Mouse (Mus musculus) ES-E14 (cell line): ENCODE results near the gene 1700067K01Rik. TPM values are rescaled to one million over a fixed set of nuclear protein-coding genes. Genes with fewer than 3 reads are reported as not detected.
A peak's percentile ranks its signal among the peaks of the same experiment; 100 is the strongest.

Experiments used
- DNase-seq: peaks from one replicate; pipeline ENCODE4 v3.0.0-alpha.2; 2013; ENCODE audit warnings: low read depth, low spot score
- H3K27ac ChIP-seq: 2 replicates; pipeline ENCODE4 v1.5.1; 2012; ENCODE audit warnings: low read depth, mild to moderate bottlenecking, low read length, moderate library complexity, mixed read lengths; ENCODE audit not compliant: poor library complexity, insufficient read depth, severe bottlenecking
- H3K36me3 ChIP-seq: 2 replicates; pipeline ENCODE4 v1.6.1; 2012; ENCODE audit warnings: mild to moderate bottlenecking, low read length, moderate library complexity, mixed read lengths; ENCODE audit not compliant: control insufficient read depth, poor library complexity, insufficient read depth, severe bottlenecking
- H3K4me1 ChIP-seq, 2 experiments: fragments of 150-350 bp in 1 of 2; sonication (generic) in 1 of 2; 2 replicates each; pipeline ENCODE4 v1.6.1; 2012; ENCODE audit warnings: low read length in 2 of 2, mild to moderate bottlenecking in 1 of 2, mixed read lengths in 1 of 2; ENCODE audit not compliant: control insufficient read depth in 2 of 2, insufficient read depth in 2 of 2, poor library complexity in 1 of 2
- H3K4me3 ChIP-seq, 2 experiments: fragments of 150-350 bp in 1 of 2; sonication (generic) in 1 of 2; 2 replicates each; pipeline ENCODE4 v1.5.1; 2012; ENCODE audit warnings: low read length in 2 of 2, low read depth in 1 of 2, mild to moderate bottlenecking in 1 of 2, mixed read lengths in 1 of 2; ENCODE audit not compliant: insufficient read depth in 1 of 2, poor library complexity in 1 of 2, severe bottlenecking in 1 of 2
- H3K9ac ChIP-seq: 2 replicates; pipeline ENCODE4 v1.6.1; 2012; ENCODE audit warnings: low read depth, mild to moderate bottlenecking, low read length, mixed read lengths; ENCODE audit not compliant: poor library complexity, insufficient read depth, severe bottlenecking
- H3K9me3 ChIP-seq: fragments of 150-350 bp; sonication (generic); 2 replicates; pipeline ENCODE4 v1.6.1; 2012; ENCODE audit warnings: low read depth, mild to moderate bottlenecking, low read length; ENCODE audit not compliant: control insufficient read depth, insufficient read depth
- CHD2 ChIP-seq: IDR thresholded peaks from 2 replicates; pipeline ENCODE4 v1.6.1; 2014; ENCODE audit warnings: mild to moderate bottlenecking, low read depth, low read length, inconsistent platforms
- HCFC1 ChIP-seq: IDR thresholded peaks from 2 replicates; pipeline ENCODE4 v1.6.1; 2012; ENCODE audit warnings: low read length, inconsistent platforms, borderline replicate concordance; ENCODE audit not compliant: insufficient read depth
- MAFK ChIP-seq: IDR thresholded peaks from 2 replicates; pipeline ENCODE4 v1.6.1; 2014; ENCODE audit warnings: mild to moderate bottlenecking, low read depth, low read length, inconsistent platforms; ENCODE audit not compliant: insufficient read depth
- ZC3H11A ChIP-seq: IDR thresholded peaks from 2 replicates; pipeline ENCODE4 v1.6.1; 2012; ENCODE audit warnings: low read depth, mild to moderate bottlenecking, inconsistent platforms, low read length, borderline replicate concordance
- ZNF384 ChIP-seq: IDR thresholded peaks from 2 replicates; pipeline ENCODE4 v1.6.1; 2012; ENCODE audit warnings: low read depth, low read length, inconsistent platforms
- in situ Hi-C, 2 experiments: fragments of 600-800 bp; cut with MboI; formaldehyde crosslinking; loops; one replicate each; pipeline ENCODE4 v1.15.1; 2025; ENCODE audit warnings: low sequenced_read_pairs in 2 of 2, inconsistent platforms in 1 of 2; ENCODE audit not compliant: unreplicated experiment in 2 of 2
- total RNA-seq: library from RNA; depleted of rRNA; stranded (reverse); fragments of 300-350 nt; gene quantifications from 2 replicates; pipeline ENCODE4 v1.2.3, GENCODE M21; 2012

The 1700067K01Rik gene
- total RNA-seq, 1 experiment: 1.2 TPM

DNA sequence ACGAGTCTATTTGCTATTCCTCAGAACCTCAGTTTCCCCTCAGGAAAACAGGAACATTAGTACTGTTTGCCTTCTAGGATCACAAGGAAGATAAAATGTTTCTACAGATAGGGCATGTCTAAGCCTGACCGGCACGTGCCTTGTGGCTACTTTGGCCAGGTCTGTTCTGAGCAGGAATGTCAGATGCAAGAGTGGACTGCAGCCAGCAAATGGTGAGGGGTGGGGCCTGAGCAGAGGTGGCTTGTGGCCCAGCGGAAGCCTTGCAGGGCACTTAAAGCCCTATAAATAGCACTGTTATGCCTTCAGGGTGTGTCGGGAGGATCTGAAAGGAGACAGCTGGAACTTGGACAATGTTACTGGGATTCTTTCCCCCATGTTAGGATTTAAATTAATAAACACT is 21.8 kb downstream of the 1700067K01Rik start:
- H3K27ac ChIP-seq: no peak overlapping the region
- DNase-seq: no peak
- no peak overlapping the region for H3K4me3 ChIP-seq

GRCm38 (mm10) chr8:84023631-84024030 is 22.3 kb downstream of the 1700067K01Rik start:
- Histone ChIP-seq H3K9me3 (no peaks in the 10 kb centered on the region), H3K9ac (no peak overlapping the region), H3K4me3 (no peak overlapping the region), H3K27ac (no peak overlapping the region), H3K4me1 (peaks cover 22 to 51% of the 10 kb centered on the region in 2 experiments), H3K36me3 (peaks cover 6% of the 10 kb centered on the region; the same call in 1 of the 2 replicates)
- no peak for TF ChIP-seq ZC3H11A
- no peak for TF ChIP-seq CHD2
- TF ChIP-seq ZNF384: no peak
- no peak for TF ChIP-seq HCFC1
- no peak for TF ChIP-seq MAFK
- in situ Hi-C loops: no loop called here
- DNase-seq: no peak

More for the DNA sequence above, 21.8 kb downstream of the 1700067K01Rik start:
- in situ Hi-C loops: no loop called here
- no peak overlapping the region for H3K9ac ChIP-seq
- no peaks in the 10 kb centered on the region for H3K9me3 ChIP-seq
- H3K36me3 ChIP-seq: peaks cover 1% of the 10 kb centered on the region; the same call in 1 of the 2 replicates
- TF ChIP-seq CHD2 (no peak), MAFK (no peak), ZNF384 (no peak), ZC3H11A (no peak)
- peaks cover 22 to 49% of the 10 kb centered on the region in 2 experiments for H3K4me1 ChIP-seq

- peak; percentile 84 for DNase-seq
- Histone ChIP-seq H3K4me3 (no peak overlapping the region), H3K4me1 (peaks cover 22 to 53% of the 10 kb centered on the region in 2 experiments), H3K9me3 (no peaks in the 10 kb centered on the region), H3K36me3 (peaks cover 6% of the 10 kb centered on the region; the same call in 1 of the 2 replicates), H3K27ac (no peak overlapping the region), H3K9ac (no peak overlapping the region)
- in situ Hi-C loops: no loop called here
- TF ChIP-seq ZC3H11A: no peak
- no peak for TF ChIP-seq CHD2
- no peak for TF ChIP-seq ZNF384
- 0 out of 2 replicates have a peak, but pooled peaks have one; percentile 17 for TF ChIP-seq MAFK
Measured at GRCm38 (mm10) chr8:84024171-84024570, 22.9 kb downstream of the 1700067K01Rik start.

- Histone ChIP-seq H3K4me3 (peak overlapping the region; percentile 70 to 74), H3K9ac (peak overlapping the region; percentile 18; the same call in 1 of the 2 replicates), H3K36me3 (peaks cover 14% of the 10 kb centered on the region), H3K27ac (no peak overlapping the region), H3K4me1 (peaks cover 22 to 50% of the 10 kb centered on the region in 2 experiments), H3K9me3 (no peaks in the 10 kb centered on the region)
- no peak for DNase-seq
- TF ChIP-seq HCFC1 (no peak), MAFK (peak; percentile 98), ZNF384 (no peak), CHD2 (no peak), ZC3H11A (no peak)
- in situ Hi-C loops: no loop called here
Measured at GRCm38 (mm10) chr8:84025863-84026262, 24.6 kb downstream of the 1700067K01Rik start.

GRCm38 (mm10) chr8:84027449-84027848 is 26.1 kb downstream of the 1700067K01Rik start:
- no peak for DNase-seq
- in situ Hi-C loops: no loop called here
- H3K9ac ChIP-seq: no peak overlapping the region
- H3K4me1 ChIP-seq: peaks cover 16 to 37% of the 10 kb centered on the region in 2 experiments
- no peak overlapping the region for H3K27ac ChIP-seq
- H3K4me3 ChIP-seq: no peak overlapping the region
- H3K36me3 ChIP-seq: peaks cover 16% of the 10 kb centered on the region
- TF ChIP-seq ZC3H11A (no peak), MAFK (no peak), CHD2 (no peak), HCFC1 (no peak), ZNF384 (no peak)
- no peaks in the 10 kb centered on the region for H3K9me3 ChIP-seq
